Mouse (Mus musculus) heart, adult 2 months (tissue): ENCODE measurements around the gene Nr2f2.

ENCODE experiments used
- CTCF ChIP-seq: fragments of 200-600 bp; IDR thresholded peaks from 2 replicates; pipeline ENCODE4 v1.8.1; 2022; ENCODE audit warnings: antibody characterized with exemption, mild to moderate bottlenecking, moderate library complexity
- EP300 ChIP-seq: fragments of 200-500 bp; IDR thresholded peaks from 2 replicates; pipeline ENCODE4 v1.6.1; 2011; ENCODE audit warnings: low read depth, low read length, control low read depth; ENCODE audit not compliant: insufficient read depth
- POLR2A ChIP-seq: fragments of 200-500 bp; IDR thresholded peaks from 2 replicates; pipeline ENCODE4 v1.6.1; 2011; ENCODE audit warnings: mild to moderate bottlenecking, low read depth, low read length, control low read depth; ENCODE audit not compliant: insufficient read depth

DNA sequence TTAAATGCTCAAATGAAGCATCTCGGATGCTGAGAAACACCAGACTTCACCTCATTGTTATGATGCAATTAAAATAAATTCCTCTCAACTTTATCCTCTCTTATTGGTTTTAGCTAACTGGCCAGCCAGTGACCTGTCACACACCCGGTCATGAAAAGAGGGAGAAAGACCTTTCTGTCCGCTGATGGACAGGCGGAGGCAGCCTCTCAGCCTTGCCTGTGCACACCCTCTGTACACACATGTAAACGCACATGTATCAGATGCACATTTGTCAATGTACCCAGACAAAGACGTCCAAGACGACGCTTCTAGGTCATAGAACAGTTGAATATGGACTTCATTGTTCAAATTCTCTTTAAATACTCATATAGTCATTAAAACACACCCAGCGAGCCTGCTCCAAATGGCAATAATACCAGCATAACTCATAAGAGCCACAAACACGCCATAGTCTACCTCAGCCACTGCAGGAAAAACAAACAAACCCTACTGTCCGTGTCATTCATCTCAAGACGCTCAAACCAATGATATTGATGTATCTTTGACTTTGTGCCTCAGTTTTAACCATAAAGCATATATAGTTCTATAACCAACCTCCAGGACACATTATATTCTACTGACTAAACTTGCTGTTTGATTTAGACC lies 3.9 kb downstream of the Nr2f2 start:
- TF ChIP-seq EP300 (no peak), POLR2A (no peak), CTCF (no peak)
